Mouse (Mus musculus) ES-Bruce4 (cell line): ENCODE data around the gene Hoxd4. TPM values are rescaled to one million over a fixed set of nuclear protein-coding genes. Genes with fewer than 3 reads are reported as not detected.

Experiments used
- H3K27ac ChIP-seq: 2 replicates; pipeline ENCODE4 v1.5.1; 2012; ENCODE audit warnings: low read length, inconsistent platforms; ENCODE audit not compliant: insufficient read depth
- H3K27me3 ChIP-seq: 2 replicates; pipeline ENCODE4 v1.6.1; 2012; ENCODE audit warnings: mild to moderate bottlenecking, low read length, inconsistent platforms; ENCODE audit not compliant: control insufficient read depth, poor library complexity, insufficient read depth, severe bottlenecking
- H3K36me3 ChIP-seq: 2 replicates; pipeline ENCODE4 v1.6.1; 2012; ENCODE audit warnings: inconsistent platforms, mild to moderate bottlenecking, low read length, moderate library complexity; ENCODE audit not compliant: control insufficient read depth, poor library complexity, insufficient read depth, severe bottlenecking
- H3K4me1 ChIP-seq: one replicate; pipeline ENCODE4 v1.8.1; 2011; ENCODE audit warnings: low read length; ENCODE audit not compliant: control insufficient read depth, insufficient read depth
- H3K4me3 ChIP-seq: 2 replicates; pipeline ENCODE4 v1.5.1; 2011; ENCODE audit warnings: low read depth, mild to moderate bottlenecking, low read length
- H3K9ac ChIP-seq: 2 replicates; pipeline ENCODE4 v1.6.1; 2012; ENCODE audit warnings: low read depth, mild to moderate bottlenecking, inconsistent platforms; ENCODE audit not compliant: poor library complexity, severe bottlenecking
- H3K9me3 ChIP-seq: replicated peaks from 2 replicates; pipeline ENCODE4 v1.6.1; 2012; ENCODE audit warnings: mild to moderate bottlenecking, low read length, inconsistent platforms; ENCODE audit not compliant: control insufficient read depth, poor library complexity, insufficient read depth, severe bottlenecking
- CTCF ChIP-seq: IDR thresholded peaks from one replicate; pipeline ENCODE4 v1.8.1; 2011; ENCODE audit warnings: low read depth, low read length
- EP300 ChIP-seq: IDR thresholded peaks from 2 replicates; pipeline ENCODE4 v1.6.1; 2011; ENCODE audit warnings: low read depth, low read length; ENCODE audit not compliant: insufficient read depth
- POLR2A ChIP-seq: IDR thresholded peaks from one replicate; pipeline ENCODE4 v1.8.1; 2011; ENCODE audit warnings: low read length; ENCODE audit not compliant: insufficient read depth
- polyA plus RNA-seq: library from polyadenylated mRNA; stranded (reverse); fragments of >200 nt; gene quantifications from 2 replicates; pipeline ENCODE4 v1.2.4, GENCODE M21; 2011; ENCODE audit warnings: low read depth; ENCODE audit not compliant: missing spikeins, insufficient read depth, insufficient read length

Gene Hoxd4
- polyA plus RNA-seq, 1 experiment: 0.40 TPM

- Histone ChIP-seq H3K27me3 (peaks cover 55% of the 10 kb centered on the region), H3K36me3 (no peaks in the 10 kb centered on the region), H3K4me1 (no peaks in the 10 kb centered on the region), H3K9me3 (no peaks in the 10 kb centered on the region), H3K27ac (no peak overlapping the region), H3K4me3 (peak overlapping the region; percentile 34), H3K9ac (no peak overlapping the region)
- TF ChIP-seq EP300 (peak; percentile 55; the same call in 1 of the 2 replicates), CTCF (no peak)
Measured at GRCm38 (mm10) chr2:74681594-74682531, 29.9 kb upstream of the Hoxd4 start.

- Histone ChIP-seq H3K27me3 (peaks cover 61% of the 10 kb centered on the region), H3K9me3 (no peaks in the 10 kb centered on the region), H3K36me3 (no peaks in the 10 kb centered on the region), H3K4me3 (peak overlapping the region; percentile 18; the same call in 1 of the 2 replicates), H3K9ac (peak overlapping the region; percentile 37; the same call in 1 of the 2 replicates), H3K27ac (no peak overlapping the region), H3K4me1 (no peaks in the 10 kb centered on the region)
- TF ChIP-seq POLR2A (no peak), CTCF (no peak), EP300 (no peak)
Measured at GRCm38 (mm10) chr2:74682796-74683195, 28.9 kb upstream of the Hoxd4 start.

- peaks cover 60% of the 10 kb centered on the region for H3K27me3 ChIP-seq
- no peaks in the 10 kb centered on the region for H3K4me1 ChIP-seq
- H3K9me3 ChIP-seq: no peaks in the 10 kb centered on the region
- TF ChIP-seq EP300: no peak
- no peak for TF ChIP-seq CTCF
- no peak for TF ChIP-seq POLR2A
- H3K27ac ChIP-seq: no peak overlapping the region
- no peak overlapping the region for H3K9ac ChIP-seq
- no peak overlapping the region for H3K4me3 ChIP-seq
- H3K36me3 ChIP-seq: no peaks in the 10 kb centered on the region
Measured at GRCm38 (mm10) chr2:74683471-74683951, 28.2 kb upstream of the Hoxd4 start.

GRCm38 (mm10) chr2:74684106-74684505 lies 27.6 kb upstream of the Hoxd4 start:
- no peaks in the 10 kb centered on the region for H3K4me1 ChIP-seq

GRCm38 (mm10) chr2:74685059-74685603 lies 26.6 kb upstream of the Hoxd4 start:
- TF ChIP-seq EP300: no peak
- TF ChIP-seq POLR2A: no peak
- TF ChIP-seq CTCF: no peak
- H3K27me3 ChIP-seq: peaks cover 63% of the 10 kb centered on the region
- no peak overlapping the region for H3K9ac ChIP-seq
- H3K27ac ChIP-seq: no peak overlapping the region
- H3K4me3 ChIP-seq: no peak overlapping the region
- H3K36me3 ChIP-seq: no peaks in the 10 kb centered on the region
- no peaks in the 10 kb centered on the region for H3K9me3 ChIP-seq
- no peaks in the 10 kb centered on the region for H3K4me1 ChIP-seq

More at GRCm38 (mm10) chr2:74684106-74684505, 27.6 kb upstream of the Hoxd4 start:
- peaks cover 57% of the 10 kb centered on the region for H3K27me3 ChIP-seq
- no peak overlapping the region for H3K9ac ChIP-seq
- no peak overlapping the region for H3K4me3 ChIP-seq
- no peaks in the 10 kb centered on the region for H3K36me3 ChIP-seq
- TF ChIP-seq EP300: no peak
- TF ChIP-seq CTCF: no peak
- TF ChIP-seq POLR2A: no peak
- no peaks in the 10 kb centered on the region for H3K9me3 ChIP-seq
- no peak overlapping the region for H3K27ac ChIP-seq
